Comparison of ENCODE assay signal across 7 mouse cellular contexts in the genomic region with DNA sequence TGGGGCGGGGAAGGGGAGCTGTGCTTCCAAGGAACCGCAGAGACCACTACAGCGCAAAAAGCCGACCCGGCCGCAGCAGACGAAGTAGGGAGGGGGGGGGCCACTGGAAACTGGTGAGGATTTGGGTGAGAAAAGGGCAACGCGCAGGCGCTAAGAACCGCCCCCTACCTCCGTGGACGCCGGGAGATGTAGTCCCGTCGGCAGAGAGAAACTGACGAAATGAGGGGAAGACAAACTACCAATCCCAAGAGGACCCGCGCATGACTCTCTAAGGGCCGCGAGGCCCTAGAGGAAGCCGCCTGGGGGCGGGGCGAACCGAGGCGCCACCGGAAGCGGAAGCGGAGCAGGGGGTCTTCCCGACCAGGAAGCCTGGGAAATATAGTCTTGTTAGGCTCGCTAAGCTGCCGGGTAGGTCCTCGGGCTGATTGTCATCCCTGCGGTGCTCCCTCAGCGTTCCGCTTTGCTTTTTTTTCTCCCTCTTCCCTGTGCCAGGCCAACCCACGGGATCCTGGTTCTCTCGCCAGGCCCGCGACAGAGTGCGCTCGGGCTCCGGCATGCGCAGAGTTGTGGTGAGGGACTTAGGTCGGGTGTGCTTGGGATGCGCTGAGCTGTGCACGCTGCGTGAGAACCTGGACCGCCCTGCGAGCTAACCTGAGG. TPM values are rescaled to one million over a fixed set of nuclear protein-coding genes. Genes with fewer than 3 reads are reported as not detected.
DNase-seq lines count a peak whose midpoint lies in the region; ATAC-seq lines count a peak whose summit lies in the region.

A gene (plus strand): TSS at position 313 of the 657 bp plus-strand sequence.

- H3K4me2 ChIP-seq in intestine, embryonic 16.5 days (ENCODE audit: low read depth, low read length) = peak within 1 kb of the TSS; percentile 90
- peak within 1 kb of the TSS; percentile 98 for H3K4me2 ChIP-seq in midbrain, embryonic 11.5 days

- WGBS in intestine, embryonic 16.5 days = under 1% methylated on average over 50 of the region's 50 CpGs
- WGBS in midbrain, embryonic 11.5 days = under 1% methylated on average over 49 of the region's 50 CpGs

- H3K27me3 ChIP-seq in intestine, embryonic 16.5 days (replicated peaks; ENCODE audit: control insufficient read depth, insufficient read depth, low read length) = no peaks in the 10 kb centered on the region
- H3K27me3 ChIP-seq in midbrain, embryonic 11.5 days (ENCODE audit: control insufficient read depth, insufficient read depth, low read length) = no peaks in the 10 kb centered on the region

- peak within 1 kb of the TSS; percentile 90 for H3K27ac ChIP-seq in intestine, embryonic 16.5 days (ENCODE audit: low read length)
- peak within 1 kb of the TSS; percentile 86 for H3K27ac ChIP-seq in midbrain, embryonic 11.5 days (ENCODE audit: low read depth, low read length)

- no peaks in the 10 kb centered on the region for H3K9me3 ChIP-seq in intestine, embryonic 16.5 days (ENCODE audit: control insufficient read depth, low read length)
- H3K9me3 ChIP-seq in midbrain, embryonic 11.5 days (ENCODE audit: control insufficient read depth, low read length) = no peaks in the 10 kb centered on the region

- peaks cover 20% of the 10 kb centered on the region for H3K4me1 ChIP-seq in intestine, embryonic 16.5 days (ENCODE audit: control insufficient read depth, insufficient read depth, low read length)
- peaks cover 15% of the 10 kb centered on the region for H3K4me1 ChIP-seq in midbrain, embryonic 11.5 days (ENCODE audit: control insufficient read depth, insufficient read depth, low read length)

- H3K9ac ChIP-seq in intestine, embryonic 16.5 days (ENCODE audit: low read depth, low read length) = peak within 1 kb of the TSS; percentile 83
- peak within 1 kb of the TSS; percentile 88 for H3K9ac ChIP-seq in midbrain, embryonic 11.5 days (ENCODE audit: low read length)

- peak within 1 kb of the TSS; percentile 76 for H3K4me3 ChIP-seq in intestine, embryonic 16.5 days (ENCODE audit: low read length)
- H3K4me3 ChIP-seq in midbrain, embryonic 11.5 days (ENCODE audit: low read depth, low read length) = peak within 1 kb of the TSS; percentile 86

- intact Hi-C loops in left cerebral cortex, postnatal 36 days (cut with DNase I) = loop anchor here (5.0 kb wide), 2 partner anchors 99 to 116 kb away; a partner anchor contains a TSS

- peak; percentile 99 for DNase-seq in adrenal gland, adult 8-10 months
- peak; percentile 97 for DNase-seq in embryo, embryonic 9.5 days (ENCODE audit: extremely low spot score)
- peak; percentile 98 to 99 for DNase-seq in gastrocnemius, postnatal 4 days (ENCODE audit: low spot score in 2 of 2)
- peak; percentile 98 for DNase-seq in left cerebral cortex, postnatal 36 days (ENCODE audit: low spot score in 2 of 2)
- peak; percentile 98 for DNase-seq in midbrain, embryonic 11.5 days (ENCODE audit: low spot score, missing footprints)
- DNase-seq in skeletal muscle tissue, adult 2 months (ENCODE audit: low read depth, low spot score) = peak; percentile 98

- H3K36me3 ChIP-seq in intestine, embryonic 16.5 days (ENCODE audit: control insufficient read depth, insufficient read depth, low read length) = no peaks in the 10 kb centered on the region
- peaks cover 10% of the 10 kb centered on the region for H3K36me3 ChIP-seq in midbrain, embryonic 11.5 days (ENCODE audit: control insufficient read depth, insufficient read depth, low read length)

- peak; percentile 94 for ATAC-seq in intestine, embryonic 16.5 days
- peak; percentile 95 for ATAC-seq in midbrain, embryonic 11.5 days (ENCODE audit: low FRiP score)

RNA-seq across cellular contexts. Expression of the gene that starts here (rescaled TPM):
- total RNA-seq in adrenal gland, adult 8-10 months (2022) = 10 to 100 TPM; 12.6 to 17.9 (median 14.5) TPM
- 1 to 10 TPM; 5.6 to 7.4 TPM for total RNA-seq in gastrocnemius, postnatal 4 days (2021)
- 16.8 and 21.3 TPM in 2 replicates for polyA plus RNA-seq in intestine, embryonic 16.5 days (2015; fragmentation: Nextera tagmentation; extraction: Ambion mirVana)
- 10 to 100 TPM; 15.5 to 19.0 TPM for total RNA-seq in left cerebral cortex, postnatal 36 days (2021)
- polyA plus RNA-seq in midbrain, embryonic 11.5 days (2014; fragmentation: Nextera tagmentation; extraction: Ambion mirVana) = 24.4 and 26.3 TPM in 2 replicates

Comparison
In these comparisons a context has a peak if more than half of its experiments do, and no peak if none do; other contexts are left out.
1. Peak in every context shown above with its lines: DNase-seq, ATAC-seq, H3K4me3 ChIP-seq and H3K27ac ChIP-seq.